Mouse (Mus musculus) ovary, postnatal 36 days (tissue): ENCODE measurements around the gene Fbxl12.
"Not testable (repeated sequence)": the region's sequence is repeated elsewhere in the genome, so short reads cannot be mapped to it uniquely, and the experiment has no call there.

Experiments
- DNase-seq: peaks from one replicate; pipeline ENCODE4 v3.0.0; 2022; ENCODE audit warnings: low spot score, mixed read lengths

Gene Fbxl12

GRCm38 (mm10) chr9:20644360-20645081 is at the start of gene Fbxl12:
Gene Fbxl12 (minus strand): TSS chr9:20644767.
- peak; percentile 69 for DNase-seq

DNA sequence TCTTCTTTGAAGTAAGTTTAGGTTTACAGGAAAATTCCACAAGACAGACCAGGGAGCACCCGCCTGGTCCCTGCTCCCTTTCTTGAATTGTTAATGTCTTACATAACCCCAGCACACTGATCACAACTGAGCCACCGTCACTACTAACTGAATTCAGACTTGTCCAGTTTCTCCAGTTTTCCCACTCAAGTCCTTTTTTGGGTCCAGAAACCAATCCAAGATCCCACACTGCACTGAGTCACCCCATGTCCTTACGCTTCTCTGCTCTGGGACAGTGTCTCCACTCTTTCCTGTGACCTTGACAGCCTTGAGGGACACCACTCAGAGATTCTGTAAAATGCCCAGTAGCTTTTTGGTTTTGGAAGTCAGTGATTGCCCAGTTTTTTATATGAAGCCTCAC is 48.3 kb upstream of the Fbxl12 start:
- DNase-seq, result no peak

- DNase-seq, result not testable (repeated sequence)
These were observed 45.9 kb upstream of the Fbxl12 start for GRCm38 (mm10) chr9:20690449-20690848.

DNA sequence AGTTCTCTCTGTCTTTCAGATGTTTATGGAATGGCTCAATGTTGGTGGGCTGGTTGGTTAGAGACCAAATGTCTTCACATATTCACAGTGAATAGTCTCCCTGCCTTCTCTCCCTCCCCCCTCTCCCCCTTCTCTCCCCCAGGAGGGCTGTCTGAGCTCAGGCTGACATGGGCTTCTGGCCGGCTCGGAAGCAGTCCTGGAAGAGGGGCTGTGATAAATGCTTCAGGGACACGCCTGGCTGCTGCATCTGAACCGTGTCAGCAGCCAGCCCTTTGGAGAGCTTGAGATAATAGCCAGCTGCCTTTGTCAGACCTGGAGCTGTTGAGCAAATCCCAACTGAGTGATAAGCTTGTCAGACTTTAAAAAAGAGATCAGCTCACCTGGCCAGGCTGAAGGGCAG is 45.3 kb upstream of the Fbxl12 start:
- peak; percentile 20 for DNase-seq

- no peak for DNase-seq
These were observed 44.8 kb upstream of the Fbxl12 start for GRCm38 (mm10) chr9:20689403-20689802.

DNA sequence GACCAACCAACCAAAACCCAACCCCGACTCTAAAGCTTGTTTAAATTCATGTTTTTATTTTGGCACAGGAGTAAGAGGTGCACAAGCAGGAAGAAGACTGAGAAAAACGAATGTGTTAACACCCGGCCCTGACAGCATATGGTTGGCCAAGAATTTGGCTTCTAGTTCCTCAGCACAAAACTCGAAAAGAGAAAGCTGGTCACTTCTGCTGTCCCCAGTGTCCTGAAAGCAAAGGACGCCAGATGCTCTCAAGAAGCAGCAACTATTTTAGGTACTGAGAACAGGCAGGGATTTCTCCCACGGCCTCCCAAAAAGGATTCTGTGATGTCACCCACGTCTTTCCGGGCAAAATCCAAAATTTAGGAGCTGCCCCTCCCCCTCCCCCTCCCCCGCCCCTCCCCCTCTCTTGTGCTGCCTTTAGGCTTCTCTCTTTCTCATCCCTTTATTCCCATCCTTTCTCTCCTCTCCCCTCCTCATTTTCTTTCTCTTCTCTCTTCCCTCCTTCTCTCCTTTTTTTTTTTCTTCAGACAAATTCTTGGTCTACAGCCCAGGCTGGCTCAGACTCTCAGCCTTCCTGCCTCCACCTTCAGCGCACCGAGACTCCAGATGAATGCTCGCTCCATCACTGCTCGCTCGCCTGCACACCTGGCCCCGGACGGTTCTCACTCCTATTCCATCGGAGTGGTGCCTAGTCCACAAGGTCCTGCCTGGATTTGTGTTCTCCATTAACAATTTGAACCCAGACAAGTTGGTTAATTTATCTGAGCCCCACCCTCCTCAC is 40.7 kb upstream of the Fbxl12 start:
- no peak for DNase-seq

GRCm38 (mm10) chr9:20682389-20682722 is 37.8 kb upstream of the Fbxl12 start:
- DNase-seq, result no peak

GRCm38 (mm10) chr9:20681546-20682388 is 37.2 kb upstream of the Fbxl12 start:
- DNase-seq, result no peak

DNA sequence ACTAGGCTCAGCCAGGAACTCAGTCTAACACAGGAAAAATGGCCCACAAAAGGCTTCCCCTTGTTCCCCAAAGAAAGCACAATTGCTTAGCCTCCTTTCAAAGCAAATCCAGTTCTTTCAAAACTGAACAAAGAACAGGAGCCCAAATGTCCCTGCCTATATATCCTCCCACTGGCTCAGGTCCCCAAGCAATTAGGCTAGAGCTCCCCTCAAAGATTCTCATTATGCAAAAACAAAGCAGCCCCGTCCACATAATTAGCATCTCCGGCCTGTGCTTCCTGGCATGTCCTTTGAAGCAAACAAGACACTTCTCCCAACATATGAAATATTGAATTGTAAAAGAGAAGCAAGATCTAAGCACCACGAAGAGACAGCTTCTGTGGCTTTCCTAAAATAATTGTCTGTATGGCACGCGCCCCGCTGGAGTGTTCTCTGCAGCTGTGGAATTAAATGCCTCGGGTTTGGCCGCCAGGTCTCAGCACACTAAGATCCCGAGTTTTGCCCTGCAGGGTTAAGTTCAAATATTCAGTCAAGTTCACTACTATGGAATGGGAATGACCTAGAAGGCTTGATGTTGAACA is 35.9 kb upstream of the Fbxl12 start:
- no peak for DNase-seq

DNA sequence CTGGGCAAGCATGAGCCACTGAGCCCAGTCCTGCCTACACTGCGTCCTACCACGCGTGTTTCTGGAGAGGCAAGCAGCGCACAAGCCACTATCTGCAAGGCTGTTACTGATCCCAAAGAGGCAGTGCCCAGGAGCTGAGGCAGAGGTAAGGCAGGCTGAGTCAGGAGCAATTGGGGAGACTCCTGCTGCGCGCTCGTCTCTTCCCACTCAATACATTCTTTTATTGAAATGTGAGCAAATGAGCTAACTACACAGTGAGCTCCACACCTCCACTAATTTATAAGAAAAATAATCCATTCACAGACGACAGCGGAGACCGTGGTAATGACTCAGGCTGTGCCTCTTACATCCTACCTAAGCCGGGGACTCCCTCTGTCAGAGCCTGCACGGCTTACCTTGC is 33.3 kb upstream of the Fbxl12 start:
- no peak for DNase-seq

DNA sequence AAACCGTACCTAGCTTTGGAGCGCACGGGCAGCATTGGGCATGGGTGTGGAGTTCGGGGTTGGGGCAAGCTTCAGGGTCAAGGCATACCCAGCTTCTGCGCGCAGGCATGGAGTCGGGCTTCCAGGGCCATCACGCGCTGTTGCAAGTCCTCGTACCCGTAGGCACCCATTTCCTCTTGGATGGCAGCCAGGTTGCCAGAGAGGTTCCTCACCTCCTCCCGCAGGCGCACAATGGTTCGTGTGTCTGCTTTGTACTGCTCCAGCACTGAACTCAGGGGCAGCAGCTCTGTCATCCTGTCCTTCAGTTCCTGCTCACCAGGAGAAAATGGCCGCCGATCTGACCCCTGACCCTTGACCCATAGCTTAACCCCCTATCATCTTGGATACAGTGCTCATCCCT is 27.5 kb upstream of the Fbxl12 start:
- DNase-seq, result peak; percentile 19

- no peak for DNase-seq
These were observed 23.5 kb upstream of the Fbxl12 start for GRCm38 (mm10) chr9:20668065-20668464.

DNA sequence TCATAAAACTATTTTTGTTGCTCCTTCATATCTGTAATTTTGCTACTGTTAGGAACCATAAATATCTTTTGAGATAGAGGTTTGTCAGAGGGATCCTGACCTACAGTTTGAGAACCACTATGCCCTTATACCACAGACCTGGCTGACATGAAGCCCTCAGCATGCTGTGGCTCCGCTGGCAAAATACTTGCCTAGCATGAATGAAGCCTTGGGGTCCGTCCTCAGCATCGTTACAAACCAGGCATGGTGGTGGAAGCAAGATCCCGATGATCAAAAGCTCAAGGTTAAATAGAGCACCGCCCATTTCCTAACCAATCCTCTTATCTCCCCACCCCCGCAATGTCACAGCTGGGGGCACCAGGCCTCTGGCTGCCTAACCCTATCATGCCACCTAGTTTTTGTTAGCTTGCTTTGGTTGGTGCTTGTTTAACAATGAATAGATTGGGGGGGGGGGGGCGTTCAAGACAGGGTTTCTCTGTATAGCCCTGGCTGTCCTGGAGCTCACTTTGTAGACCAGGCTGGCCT is 22.0 kb upstream of the Fbxl12 start:
- no peak for DNase-seq

- DNase-seq, result no peak
These were observed 21.4 kb upstream of the Fbxl12 start for GRCm38 (mm10) chr9:20665925-20666324.

- DNase-seq, result no peak
These were observed 20.5 kb upstream of the Fbxl12 start for GRCm38 (mm10) chr9:20664982-20665637.

DNA sequence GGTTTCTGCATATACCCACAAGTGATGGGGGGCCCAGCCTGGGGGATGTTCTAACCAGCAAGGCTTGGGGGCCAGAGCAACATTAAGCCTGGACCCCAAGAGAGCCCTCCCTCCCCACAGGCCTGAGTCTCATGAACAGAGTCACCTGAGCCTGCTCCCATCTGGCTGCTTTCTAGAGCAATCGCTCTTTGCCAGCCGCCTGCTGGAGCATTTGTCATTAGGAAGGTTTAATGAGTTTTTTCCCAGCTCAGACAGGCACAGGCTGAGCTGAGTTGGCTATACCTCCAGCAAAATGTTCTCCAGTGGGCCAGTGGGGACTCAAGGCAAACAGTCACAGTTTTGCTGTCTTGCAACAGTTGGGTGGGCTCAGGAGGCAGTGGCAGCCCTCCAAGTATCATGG is 19.8 kb upstream of the Fbxl12 start:
- DNase-seq, result no peak

DNA sequence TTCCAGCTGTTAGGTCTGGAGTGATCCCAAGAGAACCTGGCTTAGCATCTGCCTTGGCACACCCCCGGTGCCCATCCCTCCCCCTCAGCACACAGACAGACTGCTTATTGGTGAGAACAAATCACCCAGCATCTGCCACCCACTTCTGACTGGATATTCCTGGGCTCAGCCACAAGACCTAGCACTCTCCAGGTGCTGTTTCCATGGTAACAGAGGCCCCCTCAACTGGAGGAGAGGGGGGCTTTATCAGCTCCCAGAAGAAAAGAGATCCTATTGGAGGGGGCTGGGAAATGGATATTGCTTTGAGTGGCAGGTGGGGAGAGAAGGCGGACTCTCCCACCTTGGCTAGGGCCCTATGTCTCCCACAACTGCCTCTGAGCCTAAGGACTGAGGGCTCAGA is 19.4 kb upstream of the Fbxl12 start:
- DNase-seq, result no peak

GRCm38 (mm10) chr9:20662874-20663273 is 18.3 kb upstream of the Fbxl12 start:
- no peak for DNase-seq

DNA sequence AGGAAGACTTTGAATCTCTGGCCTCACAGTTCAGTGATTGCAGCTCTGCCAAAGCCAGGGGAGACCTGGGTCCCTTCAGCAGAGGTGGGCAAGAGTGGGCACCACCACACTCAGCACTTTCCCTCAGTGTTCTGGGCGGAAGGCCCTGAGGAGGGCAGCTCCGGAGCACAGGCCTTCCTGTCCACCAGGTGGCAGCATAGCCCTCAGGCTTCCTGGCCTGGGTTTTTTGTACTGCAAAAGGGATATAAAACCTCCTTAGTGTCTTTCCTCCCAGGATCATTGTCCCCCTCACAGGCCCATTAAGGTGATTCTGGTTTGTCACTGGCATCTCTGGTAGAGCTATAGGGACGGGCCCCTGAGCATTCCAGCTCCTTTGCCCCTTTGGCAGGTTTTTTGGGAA is 17.8 kb upstream of the Fbxl12 start:
- peak; percentile 59 for DNase-seq

DNA sequence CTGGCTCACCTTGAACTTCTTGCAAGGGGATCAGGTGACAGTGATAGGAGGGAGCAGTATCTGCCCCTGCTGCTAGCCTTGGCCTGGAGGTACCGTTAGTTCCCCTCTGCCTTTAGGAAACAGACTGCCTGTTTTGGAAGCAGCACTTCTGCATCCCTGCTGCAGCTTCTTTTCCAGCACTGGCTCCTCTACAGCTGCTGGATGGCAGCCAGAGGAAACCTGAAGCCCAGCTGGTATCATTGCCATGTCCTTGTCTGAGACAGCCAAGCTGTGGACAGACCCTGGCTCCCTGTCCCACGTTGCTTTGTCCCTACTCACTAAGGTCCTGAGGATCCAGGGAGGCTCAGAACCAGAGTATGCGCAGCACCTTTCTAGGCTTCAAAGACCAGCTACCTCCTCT is 13.0 kb upstream of the Fbxl12 start:
- peak; percentile 25 for DNase-seq

- no peak for DNase-seq
These were observed 9.3 kb upstream of the Fbxl12 start for GRCm38 (mm10) chr9:20653859-20654258.

DNA sequence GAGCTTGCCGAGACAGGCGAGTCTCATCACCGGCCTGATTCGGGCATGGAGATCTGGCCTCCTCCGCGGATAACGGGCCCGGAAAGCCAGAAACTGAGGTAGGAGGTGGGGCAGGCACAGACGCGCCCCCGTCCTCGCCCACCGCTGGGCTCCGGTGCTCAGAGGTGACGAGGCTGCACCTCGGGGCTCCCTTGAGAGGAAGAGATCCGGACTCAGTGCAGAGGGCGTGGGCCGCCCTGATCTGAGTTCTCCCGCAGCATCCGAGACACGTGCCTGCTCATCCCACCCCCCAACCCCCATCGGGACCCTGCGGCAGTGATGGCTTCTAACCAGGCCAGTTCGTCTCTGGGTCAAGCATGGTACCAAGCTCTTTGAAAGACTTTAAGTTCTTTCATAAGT is 7.7 kb upstream of the Fbxl12 start:
- no peak for DNase-seq
